Mouse (Mus musculus): Measurements from ENCODE around the gene Slc46a3. TPM values are rescaled to one million over a fixed set of nuclear protein-coding genes. Genes with fewer than 3 reads are reported as not detected.

Slc46a3 gene
- polyA plus RNA-seq, 1 experiment from 2014 or later: 12.9 TPM

DNA sequence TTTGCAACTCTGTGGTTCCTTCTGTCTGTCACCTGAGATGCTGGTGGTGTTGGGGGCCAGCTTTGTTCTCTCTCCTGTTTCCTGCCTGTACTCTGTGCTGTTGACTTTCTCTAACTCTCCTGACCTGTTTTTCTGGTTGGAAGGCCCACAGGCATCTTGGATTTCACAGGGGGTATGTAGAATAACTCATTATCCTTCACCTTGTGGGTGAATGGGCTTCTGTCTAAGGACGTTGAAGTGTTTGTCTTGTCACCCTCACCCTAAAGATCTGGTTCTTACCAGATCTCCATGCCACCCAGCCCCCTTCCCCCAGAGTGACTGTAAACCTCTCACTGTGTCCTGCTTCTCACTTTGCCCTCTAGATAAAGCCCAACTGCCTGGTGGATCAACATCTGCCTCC is 24.3 kb downstream of the Slc46a3 start:
- 50% methylated on average over 1 of the region's 1 CpGs for WGBS (ENCODE audit: insufficient replicate concordance)
- DNase-seq: no peak
- H3K9ac ChIP-seq: no peak overlapping the region

GRCm38 (mm10) chr5:147869568-147869967 is 25.0 kb downstream of the Slc46a3 start:
- no peak overlapping the region for H3K4me3 ChIP-seq (replicated peaks)
- DNase-seq (no peak), ATAC-seq (ENCODE audit: low read depth) (no peak)
- no peak overlapping the region for H3K9ac ChIP-seq
- H3K27me3 ChIP-seq: no peaks in the 10 kb centered on the region
- H3K27ac ChIP-seq: no peak overlapping the region
- peaks cover 12% of the 10 kb centered on the region for H3K4me1 ChIP-seq (replicated peaks)
- no peak overlapping the region for H3K4me2 ChIP-seq
- H3K9me3 ChIP-seq (replicated peaks): no peaks in the 10 kb centered on the region
- peaks cover 96% of the 10 kb centered on the region for H3K36me3 ChIP-seq
- WGBS (ENCODE audit: insufficient replicate concordance): 82% methylated on average over 6 of the region's 6 CpGs

More for the DNA sequence above, 24.3 kb downstream of the Slc46a3 start:
- H3K4me2 ChIP-seq: no peak overlapping the region
- H3K27ac ChIP-seq: no peak overlapping the region
- H3K36me3 ChIP-seq: peaks cover 96% of the 10 kb centered on the region
- no peak for ATAC-seq (ENCODE audit: low read depth)
- no peaks in the 10 kb centered on the region for H3K27me3 ChIP-seq
- H3K4me3 ChIP-seq (replicated peaks): no peak overlapping the region
- no peaks in the 10 kb centered on the region for H3K9me3 ChIP-seq (replicated peaks)
- H3K4me1 ChIP-seq (replicated peaks): peaks cover 15% of the 10 kb centered on the region

GRCm38 (mm10) chr5:147868674-147869073 is 25.9 kb downstream of the Slc46a3 start:
- H3K36me3 ChIP-seq: peaks cover 96% of the 10 kb centered on the region
- 74% methylated on average over 4 of the region's 4 CpGs for WGBS (ENCODE audit: insufficient replicate concordance)
- peaks cover 6% of the 10 kb centered on the region; the same call in 1 of the 2 replicates for H3K4me1 ChIP-seq (replicated peaks)
- ATAC-seq (ENCODE audit: low read depth) (no peak), DNase-seq (no peak)
- no peak overlapping the region for H3K9ac ChIP-seq
- no peaks in the 10 kb centered on the region for H3K9me3 ChIP-seq (replicated peaks)
- H3K27ac ChIP-seq: no peak overlapping the region
- H3K27me3 ChIP-seq: no peaks in the 10 kb centered on the region
- no peak overlapping the region for H3K4me2 ChIP-seq
- no peak overlapping the region for H3K4me3 ChIP-seq (replicated peaks)

DNA sequence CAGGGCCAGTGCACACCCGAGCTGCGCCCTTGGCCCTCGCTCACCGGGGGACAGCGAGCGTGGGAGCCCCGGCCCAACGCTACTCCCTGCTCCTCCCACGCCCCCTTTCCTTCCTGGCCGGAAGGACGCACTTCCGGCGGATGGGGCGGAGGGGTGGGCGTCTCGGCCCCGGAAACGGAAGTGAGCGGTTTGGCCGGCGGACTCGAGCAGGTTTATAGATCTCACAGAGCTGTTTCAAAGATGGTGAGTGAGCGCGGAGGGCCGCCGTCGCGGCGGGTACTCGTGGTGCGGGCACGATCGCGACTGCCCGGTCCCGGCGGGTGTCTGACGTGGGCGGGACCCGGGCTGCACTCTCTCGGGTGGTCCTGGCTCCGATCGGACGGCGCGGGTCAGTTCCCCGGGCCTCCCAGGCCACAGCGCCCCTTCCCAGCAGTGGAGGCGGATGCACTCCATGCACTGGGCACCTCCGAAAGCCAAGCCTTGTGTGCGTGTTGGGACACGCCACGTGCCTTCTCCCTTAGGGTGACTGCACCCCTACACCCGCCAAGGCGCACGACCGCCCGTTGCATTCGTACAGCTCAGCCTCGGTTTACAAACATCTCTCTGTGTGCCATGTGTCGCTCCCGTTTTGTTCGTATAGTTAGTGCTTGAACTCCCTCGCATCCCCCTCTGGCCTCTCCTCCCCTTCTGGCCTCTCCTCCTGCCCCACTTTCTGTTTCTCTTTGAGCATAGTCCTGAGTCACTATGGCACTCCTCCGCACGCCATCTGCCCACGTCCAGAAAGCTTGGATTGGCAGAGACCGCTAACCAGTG is 34.0 kb downstream of the Slc46a3 start, which contains the start of gene Pomp:
Gene Pomp (plus strand): TSS at position 13 of the 813 bp plus-strand sequence.
- Histone ChIP-seq H3K27ac (peak within 1 kb of the TSS; percentile 81), H3K36me3 (peaks cover 34% of the 10 kb centered on the region), H3K4me2 (peak within 1 kb of the TSS; percentile 83), H3K4me3 (replicated peaks) (peak within 1 kb of the TSS; percentile 97), H3K4me1 (replicated peaks) (peaks cover 25% of the 10 kb centered on the region), H3K9ac (peak within 1 kb of the TSS; percentile 90), H3K27me3 (no peaks in the 10 kb centered on the region), H3K9me3 (replicated peaks) (no peaks in the 10 kb centered on the region)
- DNase-seq (peak; percentile 77), ATAC-seq (ENCODE audit: low read depth) (peak; percentile 88)
- WGBS (ENCODE audit: insufficient replicate concordance): 1% methylated on average over 68 of the region's 68 CpGs

DNA sequence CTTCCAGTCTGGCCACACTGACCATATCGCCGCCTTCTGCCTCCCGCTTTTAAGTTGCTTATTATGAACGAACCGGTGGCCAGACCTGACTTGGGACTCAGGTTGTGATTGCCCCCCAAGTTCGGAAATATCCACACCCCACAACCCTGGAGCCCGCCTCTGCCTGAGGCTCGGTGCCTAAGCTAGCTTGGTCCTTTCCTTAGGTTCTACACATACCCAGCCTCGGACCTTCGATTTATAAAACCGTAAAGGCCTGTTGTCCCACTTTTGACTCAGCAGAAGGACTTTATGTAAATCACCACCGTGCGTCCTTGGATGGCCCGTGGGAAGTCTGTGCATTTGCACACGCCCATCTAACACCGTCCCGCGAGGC is 34.6 kb downstream of the Slc46a3 start:
- H3K9ac ChIP-seq: peak overlapping the region; percentile 90
- WGBS (ENCODE audit: insufficient replicate concordance): 1% methylated on average over 18 of the region's 18 CpGs
- ATAC-seq (ENCODE audit: low read depth): no peak; the same call in 1 of the 2 replicates
- peak overlapping the region; percentile 83 for H3K4me2 ChIP-seq
- no peaks in the 10 kb centered on the region for H3K9me3 ChIP-seq (replicated peaks)
- peaks cover 30% of the 10 kb centered on the region for H3K36me3 ChIP-seq
- H3K27me3 ChIP-seq: no peaks in the 10 kb centered on the region
- H3K4me1 ChIP-seq (replicated peaks): peaks cover 23% of the 10 kb centered on the region
- H3K4me3 ChIP-seq (replicated peaks): peak overlapping the region; percentile 97
- peak overlapping the region; percentile 81 for H3K27ac ChIP-seq
- no peak for DNase-seq

DNA sequence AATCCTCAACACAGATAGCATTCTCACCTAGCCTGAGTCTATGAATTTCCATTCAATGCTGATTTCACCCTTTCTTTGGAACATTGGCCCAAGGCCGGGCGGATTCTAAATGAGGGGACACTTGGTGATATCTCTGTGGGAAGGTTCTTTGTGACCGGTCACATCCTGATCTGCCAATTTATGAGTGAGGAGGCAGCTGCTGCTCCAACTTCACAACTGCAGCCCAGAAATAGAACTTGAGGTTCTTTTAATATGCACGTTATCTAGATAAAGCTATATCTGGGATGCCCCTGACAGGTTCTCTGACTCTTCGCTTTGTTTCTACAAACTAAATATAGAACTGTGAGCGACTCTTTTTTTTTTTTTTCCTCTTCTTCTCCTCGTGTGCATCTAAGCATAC is 44.4 kb downstream of the Slc46a3 start:
- Histone ChIP-seq H3K4me2 (no peak overlapping the region), H3K27me3 (no peaks in the 10 kb centered on the region), H3K4me1 (replicated peaks) (no peaks in the 10 kb centered on the region), H3K4me3 (replicated peaks) (no peak overlapping the region), H3K9me3 (replicated peaks) (no peaks in the 10 kb centered on the region), H3K36me3 (no peaks in the 10 kb centered on the region), H3K9ac (no peak overlapping the region), H3K27ac (no peak overlapping the region)
- WGBS (ENCODE audit: insufficient replicate concordance): 27% methylated on average over 7 of the region's 7 CpGs
- DNase-seq (no peak), ATAC-seq (ENCODE audit: low read depth) (no peak)

DNA sequence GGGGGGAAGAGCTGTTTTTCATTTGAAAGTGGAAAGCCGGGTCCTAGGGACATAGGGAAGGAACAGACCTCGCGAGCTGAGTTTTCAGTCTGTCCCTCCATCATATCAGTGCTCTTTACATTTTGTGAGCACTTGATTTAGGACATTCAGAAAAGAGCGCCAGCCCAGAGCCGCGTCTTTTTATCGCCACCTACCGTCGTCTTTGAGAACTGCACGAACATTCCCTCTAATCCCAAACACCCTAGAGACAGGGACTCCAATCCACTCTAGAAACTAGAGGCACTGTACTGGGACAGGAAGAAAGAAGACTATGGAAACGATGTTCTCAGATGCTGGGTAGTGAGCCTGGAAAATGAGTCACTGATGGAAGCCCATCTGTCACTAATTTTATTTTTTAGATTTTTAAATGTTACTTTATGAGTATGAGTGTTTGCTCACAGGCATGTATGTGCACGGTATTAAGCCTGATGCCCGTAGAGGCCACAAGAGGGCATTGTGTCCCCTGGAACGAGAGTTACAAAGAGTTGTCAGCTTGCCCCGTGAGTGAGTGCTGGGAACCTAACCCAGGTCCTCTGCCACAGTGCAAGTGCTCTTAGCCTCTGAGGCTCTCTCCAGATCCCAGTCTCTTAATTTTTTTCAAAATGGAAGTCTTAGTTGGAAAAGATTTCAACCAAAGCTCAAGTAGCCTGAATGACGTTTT is 46.3 kb downstream of the Slc46a3 start:
- no peak overlapping the region for H3K4me2 ChIP-seq

DNA sequence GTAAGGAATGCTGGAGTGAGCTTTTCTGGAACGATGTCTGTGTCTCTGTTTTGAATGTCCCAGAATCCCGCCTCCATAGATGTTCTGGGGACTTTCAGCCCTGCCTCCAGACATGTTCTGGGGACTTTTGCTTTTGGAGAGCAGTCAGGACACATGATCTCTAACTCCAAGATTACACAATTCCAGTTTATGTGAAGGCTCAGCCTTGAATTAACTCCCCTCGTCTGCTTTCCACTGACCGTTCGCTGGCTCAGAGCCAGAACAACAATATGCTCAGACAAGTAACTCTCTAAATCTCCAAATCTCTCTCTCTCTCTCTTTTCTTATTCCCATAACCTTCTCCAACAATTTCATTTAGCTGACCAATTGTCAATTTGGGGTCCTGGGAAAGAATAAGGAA is 47.3 kb downstream of the Slc46a3 start:
- H3K36me3 ChIP-seq: no peaks in the 10 kb centered on the region
- no peaks in the 10 kb centered on the region; the same call in 1 of the 2 replicates for H3K9me3 ChIP-seq (replicated peaks)
- no peak overlapping the region for H3K27ac ChIP-seq
- no peak overlapping the region for H3K4me2 ChIP-seq
- no peak for DNase-seq
- H3K4me1 ChIP-seq (replicated peaks): no peaks in the 10 kb centered on the region
- WGBS (ENCODE audit: insufficient replicate concordance): 70% methylated on average over 5 of the region's 5 CpGs
- no peaks in the 10 kb centered on the region for H3K27me3 ChIP-seq
- no peak overlapping the region for H3K9ac ChIP-seq
- no peak overlapping the region for H3K4me3 ChIP-seq (replicated peaks)
- ATAC-seq (ENCODE audit: low read depth): no peak

More for the DNA sequence above, 46.3 kb downstream of the Slc46a3 start:
- ATAC-seq (ENCODE audit: low read depth): no peak
- H3K36me3 ChIP-seq: no peaks in the 10 kb centered on the region
- no peaks in the 10 kb centered on the region for H3K4me1 ChIP-seq (replicated peaks)
- DNase-seq: no peak
- H3K9ac ChIP-seq: no peak overlapping the region
- no peaks in the 10 kb centered on the region; the same call in 1 of the 2 replicates for H3K9me3 ChIP-seq (replicated peaks)
- 19% methylated on average over 16 of the region's 16 CpGs for WGBS (ENCODE audit: insufficient replicate concordance)
- no peak overlapping the region for H3K4me3 ChIP-seq (replicated peaks)
- no peaks in the 10 kb centered on the region for H3K27me3 ChIP-seq
- H3K27ac ChIP-seq: no peak overlapping the region

- no peaks in the 10 kb centered on the region for H3K27me3 ChIP-seq
- no peak overlapping the region for H3K9ac ChIP-seq
- no peak overlapping the region for H3K27ac ChIP-seq
- H3K4me3 ChIP-seq (replicated peaks): no peak overlapping the region
- no peak overlapping the region for H3K4me2 ChIP-seq
- 45% methylated on average over 3 of the region's 3 CpGs for WGBS (ENCODE audit: insufficient replicate concordance)
- ATAC-seq (ENCODE audit: low read depth): no peak
- no peak for DNase-seq
- no peaks in the 10 kb centered on the region for H3K36me3 ChIP-seq
- no peaks in the 10 kb centered on the region for H3K4me1 ChIP-seq (replicated peaks)
- H3K9me3 ChIP-seq (replicated peaks): no peaks in the 10 kb centered on the region; the same call in 1 of the 2 replicates
These were observed 49.3 kb downstream of the Slc46a3 start for GRCm38 (mm10) chr5:147845319-147845718.

GRCm38 (mm10) chr5:147843340-147843739 is 51.3 kb downstream of the Slc46a3 start:
- WGBS (ENCODE audit: insufficient replicate concordance): 53% methylated on average over 7 of the region's 7 CpGs
- ATAC-seq (ENCODE audit: low read depth) (no peak), DNase-seq (no peak)
- H3K4me2 ChIP-seq: no peak overlapping the region
- no peak overlapping the region for H3K27ac ChIP-seq
- no peak overlapping the region for H3K9ac ChIP-seq
- H3K36me3 ChIP-seq: no peaks in the 10 kb centered on the region
- no peaks in the 10 kb centered on the region for H3K4me1 ChIP-seq (replicated peaks)
- no peak overlapping the region for H3K4me3 ChIP-seq (replicated peaks)
- no peaks in the 10 kb centered on the region; the same call in 1 of the 2 replicates for H3K9me3 ChIP-seq (replicated peaks)
- no peaks in the 10 kb centered on the region for H3K27me3 ChIP-seq

DNA sequence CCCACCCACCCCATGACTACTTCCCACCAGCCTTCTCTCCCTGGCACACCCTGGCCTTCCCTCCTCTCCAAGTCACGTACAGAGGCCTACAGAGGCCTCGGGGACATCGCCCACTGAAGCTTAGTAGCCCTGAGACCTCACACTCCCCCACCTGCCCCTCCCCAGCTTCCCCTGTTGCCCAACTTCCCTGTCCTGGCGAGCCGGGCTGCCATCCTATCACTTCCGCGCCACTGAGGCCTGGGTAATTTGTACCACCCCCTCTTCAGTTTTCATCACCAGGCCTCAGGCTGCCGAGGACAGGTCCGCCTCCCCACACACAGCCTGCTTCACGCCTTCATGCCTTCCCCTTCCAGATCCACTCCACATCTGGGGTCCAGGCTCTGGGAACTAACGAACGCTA is 55.2 kb downstream of the Slc46a3 start:
- WGBS (ENCODE audit: insufficient replicate concordance): 56% methylated on average over 12 of the region's 12 CpGs

More for the DNA sequence above, 55.2 kb downstream of the Slc46a3 start:
- Histone ChIP-seq H3K4me2 (no peak overlapping the region), H3K9me3 (replicated peaks) (no peaks in the 10 kb centered on the region; the same call in 1 of the 2 replicates), H3K27ac (no peak overlapping the region), H3K4me1 (replicated peaks) (no peaks in the 10 kb centered on the region), H3K9ac (no peak overlapping the region), H3K4me3 (replicated peaks) (no peak overlapping the region), H3K36me3 (no peaks in the 10 kb centered on the region), H3K27me3 (peaks cover 17% of the 10 kb centered on the region)
- no peak for ATAC-seq (ENCODE audit: low read depth)
- DNase-seq: no peak
